Mouse (Mus musculus) forebrain, embryonic 13.5 days (tissue): ENCODE results near the gene Ctla4. TPM values are rescaled to one million over a fixed set of nuclear protein-coding genes. Genes with fewer than 3 reads are reported as not detected.
A peak's percentile ranks its signal among the peaks of the same experiment; 100 is the strongest.

Source experiments
- ATAC-seq: fragments of 200-750 bp; cut with Nextera tagmentation; 2 replicates; pipeline ENCODE4 v1.8.0; 2017
- H3K27ac ChIP-seq: fragments of 300-500 bp; sonication (generic); 2 replicates; pipeline ENCODE4 v1.5.1; 2015; ENCODE audit warnings: inconsistent platforms, mild to moderate bottlenecking, moderate library complexity
- H3K27me3 ChIP-seq: fragments of 300-500 bp; sonication (generic); 2 replicates; pipeline ENCODE4 v1.6.1; 2015; ENCODE audit warnings: mild to moderate bottlenecking, inconsistent platforms
- H3K36me3 ChIP-seq: fragments of 300-500 bp; sonication (generic); 2 replicates; pipeline ENCODE4 v1.6.1; 2015; ENCODE audit warnings: mild to moderate bottlenecking, inconsistent platforms; ENCODE audit not compliant: poor library complexity, severe bottlenecking
- H3K4me1 ChIP-seq: fragments of 300-500 bp; sonication (generic); 2 replicates; pipeline ENCODE4 v1.6.1; 2015; ENCODE audit warnings: inconsistent platforms
- H3K4me2 ChIP-seq: fragments of 300-500 bp; sonication (generic); 2 replicates; pipeline ENCODE4 v1.6.1; 2015; ENCODE audit warnings: inconsistent platforms, mild to moderate bottlenecking, moderate library complexity
- H3K4me3 ChIP-seq: fragments of 300-500 bp; sonication (generic); 2 replicates; pipeline ENCODE4 v1.5.1; 2015; ENCODE audit warnings: mild to moderate bottlenecking, inconsistent platforms
- H3K9ac ChIP-seq: fragments of 300-500 bp; sonication (generic); 2 replicates; pipeline ENCODE4 v1.6.1; 2015; ENCODE audit warnings: mild to moderate bottlenecking, inconsistent platforms
- H3K9me3 ChIP-seq: fragments of 300-500 bp; sonication (generic); replicated peaks from 2 replicates; pipeline ENCODE4 v1.6.1; 2016; ENCODE audit warnings: inconsistent platforms
- WGBS: fragments of 180-500 bp; shearing (Covaris S2); methylation state at CpG from one replicate; pipeline ENCODE4 v1.1.7; 2015; 5-methylcytosine and 5-hydroxymethylcytosine counted together
- polyA plus RNA-seq: library from polyadenylated mRNA; unstranded; fragments of >200 nt; fragmentation: Nextera tagmentation; extraction: Ambion mirVana; gene quantifications from 2 replicates; pipeline ENCODE4 v1.2.1, GENCODE M21; 2015

Gene Ctla4
- polyA plus RNA-seq, 1 experiment from 2014 or later, result not detected

DNA sequence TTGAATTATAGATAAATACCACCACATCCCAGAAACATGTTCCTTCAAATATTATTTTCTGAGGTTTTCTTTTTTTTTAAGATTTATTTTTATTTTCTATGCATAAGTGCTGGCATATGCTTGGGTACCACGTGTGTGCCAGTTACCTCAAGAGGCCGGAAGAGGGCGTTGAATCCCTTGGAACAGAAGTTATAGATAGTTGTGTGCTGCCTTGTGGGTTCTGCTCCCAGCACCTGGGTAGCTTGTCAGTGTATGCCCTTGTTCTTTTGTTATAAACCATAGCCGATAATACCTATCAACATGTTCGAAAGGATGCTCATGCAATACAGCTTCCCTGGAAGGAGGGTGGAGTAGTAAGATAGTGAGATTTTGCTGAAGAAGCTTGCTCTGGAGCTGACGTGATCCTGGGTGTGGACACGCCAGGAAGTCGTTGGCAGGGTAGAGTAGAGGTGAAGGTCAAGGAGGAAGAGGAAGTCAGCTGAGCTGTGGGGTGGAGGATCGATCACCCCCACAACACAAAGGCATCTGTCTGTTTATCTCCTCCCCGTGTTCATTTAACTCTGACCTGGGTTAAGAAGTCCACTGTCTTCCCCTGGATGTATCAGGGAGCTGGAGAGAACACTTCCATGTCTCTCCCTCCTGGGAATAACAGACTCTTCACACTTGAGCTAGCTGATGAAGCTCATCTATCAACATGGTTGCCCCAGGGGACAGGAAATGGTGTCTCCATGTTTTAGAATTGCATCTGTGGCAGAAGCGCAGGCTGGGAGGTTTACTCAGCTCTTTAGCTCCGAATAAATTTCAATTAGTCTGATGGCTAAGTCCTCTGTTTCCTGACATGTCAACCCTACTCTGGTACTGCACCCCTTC lies 29.2 kb upstream of the Ctla4 start:
- H3K4me3 ChIP-seq, result no peak overlapping the region
- WGBS, result 88% methylated on average over 12 of the region's 12 CpGs
- H3K36me3 ChIP-seq, result no peaks in the 10 kb centered on the region
- no peaks in the 10 kb centered on the region for H3K27me3 ChIP-seq
- H3K9me3 ChIP-seq, result no peaks in the 10 kb centered on the region
- H3K27ac ChIP-seq, result no peak overlapping the region
- no peak overlapping the region for H3K4me2 ChIP-seq
- no peak overlapping the region for H3K9ac ChIP-seq
- peaks cover 5% of the 10 kb centered on the region; the same call in 1 of the 2 replicates for H3K4me1 ChIP-seq
- no peak for ATAC-seq

DNA sequence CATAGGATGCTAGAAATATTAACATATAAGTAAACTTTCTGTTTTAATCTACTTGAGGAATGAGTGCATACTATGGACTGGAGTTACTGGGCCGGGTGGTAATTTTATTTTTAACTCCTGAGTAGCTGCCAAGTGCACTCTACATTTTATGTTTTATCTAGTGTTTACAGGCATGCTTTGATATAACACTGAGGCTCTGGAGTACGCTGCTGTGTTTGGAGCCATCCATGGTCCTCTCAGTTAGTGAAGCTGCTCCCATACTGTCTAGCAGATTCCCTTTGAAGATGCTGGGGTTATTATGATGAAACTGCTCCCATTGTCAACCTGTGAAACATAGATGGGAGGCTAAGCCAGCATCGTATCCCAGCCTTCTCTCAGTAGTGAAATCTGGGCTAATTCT lies 27.6 kb upstream of the Ctla4 start:
- WGBS, result 79% methylated on average over 3 of the region's 3 CpGs

DNA sequence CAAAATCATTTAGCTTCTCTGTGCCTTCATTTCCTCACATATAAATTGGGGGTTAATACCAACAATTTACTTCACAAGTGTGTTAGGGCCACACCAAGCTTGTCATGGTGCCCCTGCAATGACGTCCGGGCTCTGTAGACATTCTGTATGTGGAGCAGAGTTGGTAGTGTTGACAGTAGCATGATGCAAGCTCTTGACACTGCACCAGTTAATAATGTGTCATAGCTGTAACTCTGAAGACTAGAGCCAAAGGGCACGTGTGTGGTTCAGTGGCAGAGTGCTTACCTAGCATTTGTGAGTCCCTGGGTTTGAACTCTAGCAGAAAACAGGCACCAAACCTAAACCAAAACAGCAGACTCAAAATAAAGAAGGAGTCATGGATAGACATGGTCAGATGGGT lies 27.0 kb upstream of the Ctla4 start:
- Histone ChIP-seq H3K4me2 (no peak overlapping the region), H3K9ac (no peak overlapping the region), H3K9me3 (no peaks in the 10 kb centered on the region), H3K4me3 (no peak overlapping the region), H3K36me3 (no peaks in the 10 kb centered on the region), H3K27ac (no peak overlapping the region), H3K4me1 (peaks cover 5% of the 10 kb centered on the region; the same call in 1 of the 2 replicates), H3K27me3 (no peaks in the 10 kb centered on the region)
- WGBS, result 90% methylated on average over 3 of the region's 3 CpGs
- no peak for ATAC-seq

More for the DNA sequence above, 27.6 kb upstream of the Ctla4 start:
- Histone ChIP-seq H3K9me3 (no peaks in the 10 kb centered on the region), H3K4me1 (peaks cover 5% of the 10 kb centered on the region; the same call in 1 of the 2 replicates), H3K9ac (no peak overlapping the region), H3K27me3 (no peaks in the 10 kb centered on the region), H3K4me2 (no peak overlapping the region), H3K4me3 (no peak overlapping the region), H3K36me3 (no peaks in the 10 kb centered on the region), H3K27ac (no peak overlapping the region; the same call in 1 of the 2 replicates)
- no peak for ATAC-seq

DNA sequence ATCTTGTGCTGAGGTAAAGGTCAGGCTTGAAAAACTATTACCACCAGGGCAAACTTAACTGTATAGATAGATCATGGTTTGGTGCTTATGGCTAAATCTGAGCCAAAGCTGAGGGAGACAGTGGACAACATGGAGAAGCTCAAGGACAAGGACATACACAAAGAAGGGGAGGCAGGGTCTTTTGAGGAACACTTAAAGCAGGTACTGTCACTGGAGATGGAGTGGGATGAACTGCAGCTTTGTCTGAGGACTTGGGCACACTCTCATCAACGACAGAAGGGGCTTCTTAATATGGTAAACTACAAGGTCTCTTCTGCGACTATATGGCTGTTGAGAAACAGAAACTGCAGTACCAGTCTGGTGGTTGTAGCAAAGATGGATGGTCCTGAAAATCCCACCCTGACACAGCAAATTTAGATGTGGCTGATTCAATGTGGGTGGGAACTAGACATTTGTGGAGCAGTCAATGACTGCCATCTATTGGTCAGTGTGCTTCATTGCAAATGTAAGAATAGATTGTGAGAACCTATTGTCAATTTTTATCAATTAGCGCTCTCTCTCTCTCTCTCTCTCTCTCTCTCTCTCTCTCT lies 26.3 kb upstream of the Ctla4 start:
- ATAC-seq, result peak; percentile 88
- H3K27ac ChIP-seq, result peak overlapping the region; percentile 65; the same call in 1 of the 2 replicates
- no peak overlapping the region for H3K4me3 ChIP-seq
- peaks cover 5% of the 10 kb centered on the region; the same call in 1 of the 2 replicates for H3K4me1 ChIP-seq
- H3K27me3 ChIP-seq, result no peaks in the 10 kb centered on the region
- WGBS, result 19% methylated on average over 3 of the region's 3 CpGs
- H3K9ac ChIP-seq, result 0 out of 2 replicates have a peak overlapping the region, but pooled peaks have one; percentile 45
- peak overlapping the region; percentile 42 for H3K4me2 ChIP-seq
- H3K9me3 ChIP-seq, result no peaks in the 10 kb centered on the region
- H3K36me3 ChIP-seq, result no peaks in the 10 kb centered on the region

DNA sequence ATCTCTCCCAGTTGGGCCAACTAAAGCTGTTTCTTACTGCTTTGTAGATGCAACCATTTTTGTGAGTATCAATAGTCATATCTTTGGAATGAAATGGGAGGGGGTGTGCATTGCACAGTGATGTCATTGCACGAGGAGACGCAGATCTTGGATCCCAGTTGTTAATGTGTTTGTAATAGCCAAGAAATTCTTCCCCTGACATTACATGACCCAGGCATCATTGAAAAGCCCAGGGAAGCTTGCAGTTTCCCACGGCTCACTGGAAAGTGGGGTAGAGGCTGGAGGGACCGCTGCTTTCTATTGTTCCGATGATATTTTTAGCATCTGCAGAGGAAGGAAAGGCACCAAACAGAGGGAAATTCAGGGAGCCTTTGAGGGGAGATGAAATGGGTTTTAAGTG lies 25.8 kb upstream of the Ctla4 start:
- WGBS, result 46% methylated on average over 5 of the region's 5 CpGs
- Histone ChIP-seq H3K4me3 (no peak overlapping the region), H3K27ac (peak overlapping the region; percentile 65)

DNA sequence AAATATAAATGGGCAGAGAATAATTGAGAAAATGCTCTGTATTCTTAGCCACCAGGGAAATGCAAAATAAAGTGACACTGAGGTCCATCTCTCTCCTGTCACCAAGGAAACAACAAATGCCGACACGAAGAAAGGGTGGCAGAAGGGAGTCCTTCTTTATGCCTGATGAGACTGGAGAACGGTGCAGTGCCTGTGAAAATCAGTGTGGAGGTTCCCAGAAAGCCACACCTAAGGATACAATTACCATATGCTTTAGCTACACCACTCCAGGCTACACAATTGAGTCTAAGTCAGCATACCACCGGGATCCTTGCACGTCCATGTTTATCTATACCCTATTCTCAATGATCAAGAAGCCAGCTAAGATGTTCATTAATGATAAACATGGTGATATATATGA lies 25.4 kb upstream of the Ctla4 start:
- Histone ChIP-seq H3K9me3 (no peaks in the 10 kb centered on the region), H3K27ac (peak overlapping the region; percentile 65), H3K4me2 (peak overlapping the region; percentile 42), H3K27me3 (no peaks in the 10 kb centered on the region), H3K9ac (peak overlapping the region; percentile 45), H3K4me1 (peaks cover 5% of the 10 kb centered on the region; the same call in 1 of the 2 replicates), H3K36me3 (no peaks in the 10 kb centered on the region), H3K4me3 (no peak overlapping the region)
- peak; percentile 36 for ATAC-seq
- 62% methylated on average over 5 of the region's 5 CpGs for WGBS

More for the DNA sequence above, 25.8 kb upstream of the Ctla4 start:
- H3K9ac ChIP-seq, result peak overlapping the region; percentile 45
- H3K36me3 ChIP-seq, result no peaks in the 10 kb centered on the region
- H3K4me2 ChIP-seq, result peak overlapping the region; percentile 42
- no peaks in the 10 kb centered on the region for H3K27me3 ChIP-seq
- no peaks in the 10 kb centered on the region for H3K9me3 ChIP-seq
- H3K4me1 ChIP-seq, result peaks cover 5% of the 10 kb centered on the region; the same call in 1 of the 2 replicates
- ATAC-seq, result peak; percentile 73

DNA sequence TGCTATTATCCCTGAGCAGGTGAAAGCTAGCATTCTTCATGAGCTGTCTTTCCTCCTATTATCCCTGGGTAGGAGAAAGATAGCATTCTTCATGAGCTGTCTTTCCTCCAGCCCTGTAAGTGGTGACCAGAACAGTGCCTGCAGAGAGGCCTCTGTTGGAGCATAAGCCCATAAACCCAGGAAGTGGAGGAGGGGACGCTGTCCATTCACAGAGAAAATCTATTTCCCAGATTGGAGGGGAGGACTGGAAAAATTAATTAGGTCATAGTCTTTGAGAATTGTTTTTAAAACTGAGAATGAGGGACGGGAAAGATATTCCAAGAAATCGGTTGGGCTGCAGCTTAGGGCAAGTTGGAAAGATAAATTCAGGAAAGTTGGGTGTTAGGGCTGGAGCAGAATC lies 24.3 kb upstream of the Ctla4 start:
- Histone ChIP-seq H3K4me3 (no peak overlapping the region), H3K36me3 (no peaks in the 10 kb centered on the region), H3K27me3 (no peaks in the 10 kb centered on the region), H3K4me2 (no peak overlapping the region), H3K27ac (0 out of 2 replicates have a peak overlapping the region, but pooled peaks have one; percentile 10), H3K9me3 (no peaks in the 10 kb centered on the region), H3K9ac (no peak overlapping the region), H3K4me1 (peaks cover 5% of the 10 kb centered on the region; the same call in 1 of the 2 replicates)
- ATAC-seq, result no peak
- 76% methylated on average over 3 of the region's 3 CpGs for WGBS

DNA sequence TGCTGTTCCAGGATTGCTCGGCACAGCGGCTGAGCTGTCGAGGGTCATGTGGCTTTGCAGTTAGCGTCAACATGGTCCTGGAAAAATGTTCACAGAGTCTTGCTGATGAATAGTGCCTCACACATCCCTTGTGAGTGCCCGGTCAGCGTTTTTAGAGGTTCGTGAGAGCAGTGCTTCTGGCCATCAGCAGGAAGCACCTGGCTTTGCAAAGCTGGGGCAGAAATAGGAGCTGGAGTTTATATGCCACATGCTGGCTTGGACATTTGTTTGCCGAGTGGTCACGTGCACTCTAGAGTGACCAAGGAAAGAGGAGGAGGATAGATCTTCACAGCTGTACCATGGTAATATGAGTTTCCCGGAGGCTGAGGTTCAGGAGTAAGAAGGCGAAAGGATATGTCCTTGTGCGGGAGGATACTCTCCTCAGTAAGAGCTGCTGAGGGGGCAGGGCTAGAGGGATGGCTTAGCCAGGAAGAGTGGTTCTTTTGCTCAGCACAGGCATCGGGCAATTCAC lies 23.8 kb upstream of the Ctla4 start:
- Histone ChIP-seq H3K27ac (peak overlapping the region; percentile 10; the same call in 1 of the 2 replicates), H3K9ac (no peak overlapping the region), H3K4me1 (peaks cover 5% of the 10 kb centered on the region; the same call in 1 of the 2 replicates), H3K9me3 (no peaks in the 10 kb centered on the region), H3K4me2 (no peak overlapping the region), H3K27me3 (no peaks in the 10 kb centered on the region), H3K36me3 (no peaks in the 10 kb centered on the region), H3K4me3 (no peak overlapping the region)
- WGBS, result 55% methylated on average over 13 of the region's 13 CpGs
- no peak for ATAC-seq

DNA sequence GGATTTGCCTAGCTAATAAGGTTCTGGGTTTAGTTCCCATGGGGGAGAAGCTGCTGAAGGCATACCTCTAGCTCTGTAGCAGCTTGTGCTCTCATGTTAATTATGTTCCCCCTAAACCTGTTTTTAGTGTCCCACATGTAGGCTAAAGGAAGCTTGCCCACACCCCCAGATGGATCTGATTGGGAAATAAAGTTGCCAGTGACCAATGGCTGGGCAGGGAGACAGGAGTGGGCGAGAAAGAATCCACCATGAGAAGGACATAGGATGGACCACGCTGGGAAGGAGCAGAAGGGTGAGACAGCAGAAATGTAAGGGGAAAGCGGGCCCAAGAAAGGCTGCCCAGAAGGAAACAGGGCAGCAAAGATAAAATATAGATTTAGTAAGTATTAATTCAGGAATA lies 23.1 kb upstream of the Ctla4 start:
- Histone ChIP-seq H3K4me3 (no peak overlapping the region), H3K27ac (no peak overlapping the region), H3K9me3 (no peaks in the 10 kb centered on the region), H3K4me1 (peaks cover 5% of the 10 kb centered on the region; the same call in 1 of the 2 replicates), H3K36me3 (no peaks in the 10 kb centered on the region), H3K27me3 (no peaks in the 10 kb centered on the region), H3K4me2 (no peak overlapping the region), H3K9ac (no peak overlapping the region)
- 85% methylated on average over 3 of the region's 3 CpGs for WGBS
- ATAC-seq, result no peak

DNA sequence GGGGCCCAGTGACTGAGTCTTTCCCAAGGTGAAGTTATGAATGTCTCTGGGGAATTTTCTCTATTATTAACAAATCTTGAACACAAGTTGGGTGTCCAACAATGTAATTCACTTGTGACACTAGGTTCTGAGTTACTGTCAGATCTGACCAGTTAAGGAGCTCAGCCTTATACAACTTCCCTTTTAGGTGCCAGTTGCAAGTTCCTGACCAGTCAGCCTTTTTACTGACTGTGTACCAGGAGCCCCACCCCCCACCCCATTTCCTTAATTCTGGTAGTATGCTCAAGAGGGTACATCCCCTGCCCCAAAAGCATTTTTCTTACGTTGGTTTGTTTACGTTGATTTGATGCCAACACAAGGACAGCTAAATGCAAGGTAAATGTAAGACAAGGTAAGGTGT lies 21.6 kb upstream of the Ctla4 start:
- Histone ChIP-seq H3K27ac (no peak overlapping the region), H3K36me3 (no peaks in the 10 kb centered on the region), H3K9me3 (no peaks in the 10 kb centered on the region), H3K9ac (no peak overlapping the region), H3K4me2 (no peak overlapping the region), H3K4me3 (no peak overlapping the region), H3K27me3 (no peaks in the 10 kb centered on the region), H3K4me1 (peaks cover 5% of the 10 kb centered on the region; the same call in 1 of the 2 replicates)
- ATAC-seq, result no peak
- 86% methylated on average over 2 of the region's 2 CpGs for WGBS

DNA sequence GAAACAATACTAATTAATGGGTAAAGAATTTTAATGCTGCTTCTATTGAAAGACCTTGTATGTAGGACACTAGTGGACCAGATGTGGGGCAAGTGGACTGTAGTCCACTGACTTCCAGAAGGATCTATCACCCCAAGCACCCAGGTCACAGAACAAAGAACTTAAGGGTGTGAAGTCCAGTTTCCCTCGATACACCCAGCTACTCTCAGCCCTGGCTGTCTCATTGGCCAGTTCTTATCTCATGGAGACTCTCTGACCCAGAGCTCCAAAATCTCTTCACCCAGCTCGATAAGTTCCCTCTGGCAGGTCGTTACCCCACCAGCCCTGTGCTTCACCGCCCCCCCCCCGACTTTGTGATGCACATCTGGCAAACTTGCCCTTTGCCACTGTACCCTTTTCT lies 20.8 kb upstream of the Ctla4 start:
- H3K4me1 ChIP-seq, result peaks cover 5% of the 10 kb centered on the region; the same call in 1 of the 2 replicates
- no peak overlapping the region for H3K4me3 ChIP-seq
- no peak for ATAC-seq

More for the DNA sequence above, 20.8 kb upstream of the Ctla4 start:
- Histone ChIP-seq H3K9me3 (no peaks in the 10 kb centered on the region), H3K9ac (no peak overlapping the region), H3K27me3 (no peaks in the 10 kb centered on the region), H3K27ac (no peak overlapping the region), H3K4me2 (no peak overlapping the region), H3K36me3 (no peaks in the 10 kb centered on the region)
- 72% methylated on average over 5 of the region's 5 CpGs for WGBS
